Mouse (Mus musculus) hindbrain, embryonic 15.5 days (tissue): Measurements from ENCODE around the gene Tbl2. TPM values are rescaled to one million over a fixed set of nuclear protein-coding genes. Genes with fewer than 3 reads are reported as not detected.

ENCODE experiments used
- ATAC-seq: fragments of 200-750 bp; cut with Nextera tagmentation; 2 replicates; pipeline ENCODE4 v1.8.0; 2017; ENCODE audit warnings: low read depth, moderate number of reproducible peaks, moderate TSS enrichment; ENCODE audit not compliant: low FRiP score
- H3K27ac ChIP-seq: fragments of 300-500 bp; sonication (generic); replicated peaks from 2 replicates; pipeline ENCODE4 v1.5.1; 2015; ENCODE audit warnings: mild to moderate bottlenecking, inconsistent platforms
- H3K27me3 ChIP-seq: fragments of 300-500 bp; sonication (generic); 2 replicates; pipeline ENCODE4 v1.6.1; 2015; ENCODE audit warnings: control low read depth, inconsistent platforms
- H3K36me3 ChIP-seq: fragments of 300-500 bp; sonication (generic); 2 replicates; pipeline ENCODE4 v1.6.1; 2015; ENCODE audit warnings: control low read depth, inconsistent platforms
- H3K4me1 ChIP-seq: fragments of 300-500 bp; sonication (generic); replicated peaks from 2 replicates; pipeline ENCODE4 v1.6.1; 2015; ENCODE audit warnings: control low read depth, inconsistent platforms
- H3K4me2 ChIP-seq: fragments of 300-500 bp; sonication (generic); 2 replicates; pipeline ENCODE4 v1.6.1; 2015; ENCODE audit warnings: moderate library complexity, mild to moderate bottlenecking, inconsistent platforms
- H3K4me3 ChIP-seq: fragments of 300-500 bp; sonication (generic); 2 replicates; pipeline ENCODE4 v1.5.1; 2015; ENCODE audit warnings: mild to moderate bottlenecking, inconsistent platforms
- H3K9ac ChIP-seq: fragments of 300-500 bp; sonication (generic); 2 replicates; pipeline ENCODE4 v1.6.1; 2015; ENCODE audit warnings: inconsistent platforms
- H3K9me3 ChIP-seq: fragments of 300-500 bp; sonication (generic); 2 replicates; pipeline ENCODE4 v1.6.1; 2016; ENCODE audit warnings: control low read depth, inconsistent platforms
- WGBS: fragments of 180-500 bp; shearing (Covaris S2); methylation state at CpG from one replicate; pipeline ENCODE4 v1.1.7; 2015; 5-methylcytosine and 5-hydroxymethylcytosine counted together
- polyA plus RNA-seq: library from polyadenylated mRNA; unstranded; fragments of >200 nt; fragmentation: Nextera tagmentation; extraction: Ambion mirVana; gene quantifications from 2 replicates; pipeline ENCODE4 v1.2.1, GENCODE M21; 2015

The Tbl2 gene
- 13.9 and 16.0 TPM in 2 replicates for polyA plus RNA-seq

GRCm38 (mm10) chr5:135149053-135149819 lies at the start of gene Tbl2:
Gene Tbl2, plus strand, starts transcription at chr5:135149657.
- peak within 1 kb of the TSS; percentile 69 for H3K4me2 ChIP-seq
- WGBS, result under 1% methylated on average over 63 of the region's 63 CpGs
- peak within 1 kb of the TSS; percentile 79 for H3K4me3 ChIP-seq
- no peaks in the 10 kb centered on the region for H3K27me3 ChIP-seq
- peaks cover 16% of the 10 kb centered on the region; the same call in 1 of the 2 replicates for H3K4me1 ChIP-seq
- ATAC-seq, result peak; percentile 98
- H3K36me3 ChIP-seq, result peaks cover 5% of the 10 kb centered on the region; the same call in 1 of the 2 replicates
- no peaks in the 10 kb centered on the region for H3K9me3 ChIP-seq
- peak within 1 kb of the TSS; percentile 65 for H3K9ac ChIP-seq
- peak within 1 kb of the TSS; percentile 83 for H3K27ac ChIP-seq

DNA sequence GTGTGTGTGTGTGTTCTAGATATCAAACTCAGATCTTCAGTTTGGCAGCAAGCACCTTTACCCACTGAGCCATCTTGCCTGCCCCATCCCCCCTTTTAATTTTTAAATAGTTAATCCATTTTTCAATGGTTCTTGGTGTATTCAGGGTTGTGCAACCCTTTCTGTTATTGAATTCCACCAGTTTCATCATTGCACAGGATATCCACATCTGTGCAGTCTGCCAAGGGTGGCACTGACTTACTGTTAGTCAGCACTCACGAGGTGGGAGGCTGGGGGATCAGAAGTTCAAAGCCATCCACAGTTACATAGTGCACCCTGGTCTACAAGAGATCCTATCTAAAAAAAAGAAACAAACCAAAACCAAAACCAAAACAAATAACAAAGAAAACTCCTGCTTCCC lies 48.5 kb upstream of the Tbl2 start:
- no peaks in the 10 kb centered on the region for H3K9me3 ChIP-seq

GRCm38 (mm10) chr5:135103999-135104660 lies 45.3 kb upstream of the Tbl2 start:
- no peaks in the 10 kb centered on the region for H3K36me3 ChIP-seq
- H3K4me2 ChIP-seq, result no peak overlapping the region
- peaks cover 9% of the 10 kb centered on the region for H3K4me1 ChIP-seq
- no peaks in the 10 kb centered on the region for H3K9me3 ChIP-seq
- H3K27ac ChIP-seq, result no peak overlapping the region
- WGBS, result 68% methylated on average over 11 of the region's 11 CpGs
- peaks cover 48% of the 10 kb centered on the region for H3K27me3 ChIP-seq
- ATAC-seq, result no peak
- H3K4me3 ChIP-seq, result no peak overlapping the region
- no peak overlapping the region for H3K9ac ChIP-seq

More for the DNA sequence above, 48.5 kb upstream of the Tbl2 start:
- 60% methylated on average over 1 of the region's 1 CpGs for WGBS
- Histone ChIP-seq H3K36me3 (no peaks in the 10 kb centered on the region), H3K27me3 (peaks cover 17% of the 10 kb centered on the region), H3K9ac (no peak overlapping the region), H3K27ac (no peak overlapping the region), H3K4me1 (no peaks in the 10 kb centered on the region), H3K4me3 (no peak overlapping the region), H3K4me2 (no peak overlapping the region)
- ATAC-seq, result no peak

DNA sequence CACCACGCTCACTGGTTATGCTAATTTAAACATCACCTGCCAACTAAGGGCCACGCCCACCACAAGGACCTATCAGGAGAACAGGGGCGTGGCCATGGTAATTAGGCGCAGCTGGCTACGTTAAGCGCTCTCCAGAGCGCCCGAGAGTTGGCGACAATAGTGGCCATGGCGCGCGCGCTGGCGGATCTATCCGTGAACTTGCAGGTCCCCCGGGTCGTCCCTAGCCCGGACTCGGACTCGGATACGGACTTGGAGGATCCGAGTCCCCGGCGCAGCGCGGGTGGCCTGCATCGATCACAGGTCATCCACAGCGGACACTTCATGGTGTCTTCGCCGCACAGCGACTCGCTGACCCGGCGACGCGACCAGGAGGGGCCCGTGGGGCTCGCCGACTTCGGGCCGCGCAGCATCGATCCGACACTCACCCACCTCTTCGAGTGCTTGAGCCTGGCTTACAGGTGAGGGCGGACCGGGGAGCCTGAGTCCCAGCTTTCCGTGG lies 42.6 kb upstream of the Tbl2 start:
- Histone ChIP-seq H3K4me1 (peaks cover 9% of the 10 kb centered on the region), H3K9ac (peak overlapping the region; percentile 21; the same call in 1 of the 2 replicates), H3K27ac (no peak overlapping the region), H3K4me2 (peak overlapping the region; percentile 86), H3K27me3 (peaks cover 55% of the 10 kb centered on the region), H3K9me3 (no peaks in the 10 kb centered on the region), H3K4me3 (peak overlapping the region; percentile 49), H3K36me3 (no peaks in the 10 kb centered on the region)
- peak; percentile 87 for ATAC-seq
- under 1% methylated on average over 47 of the region's 48 CpGs for WGBS

DNA sequence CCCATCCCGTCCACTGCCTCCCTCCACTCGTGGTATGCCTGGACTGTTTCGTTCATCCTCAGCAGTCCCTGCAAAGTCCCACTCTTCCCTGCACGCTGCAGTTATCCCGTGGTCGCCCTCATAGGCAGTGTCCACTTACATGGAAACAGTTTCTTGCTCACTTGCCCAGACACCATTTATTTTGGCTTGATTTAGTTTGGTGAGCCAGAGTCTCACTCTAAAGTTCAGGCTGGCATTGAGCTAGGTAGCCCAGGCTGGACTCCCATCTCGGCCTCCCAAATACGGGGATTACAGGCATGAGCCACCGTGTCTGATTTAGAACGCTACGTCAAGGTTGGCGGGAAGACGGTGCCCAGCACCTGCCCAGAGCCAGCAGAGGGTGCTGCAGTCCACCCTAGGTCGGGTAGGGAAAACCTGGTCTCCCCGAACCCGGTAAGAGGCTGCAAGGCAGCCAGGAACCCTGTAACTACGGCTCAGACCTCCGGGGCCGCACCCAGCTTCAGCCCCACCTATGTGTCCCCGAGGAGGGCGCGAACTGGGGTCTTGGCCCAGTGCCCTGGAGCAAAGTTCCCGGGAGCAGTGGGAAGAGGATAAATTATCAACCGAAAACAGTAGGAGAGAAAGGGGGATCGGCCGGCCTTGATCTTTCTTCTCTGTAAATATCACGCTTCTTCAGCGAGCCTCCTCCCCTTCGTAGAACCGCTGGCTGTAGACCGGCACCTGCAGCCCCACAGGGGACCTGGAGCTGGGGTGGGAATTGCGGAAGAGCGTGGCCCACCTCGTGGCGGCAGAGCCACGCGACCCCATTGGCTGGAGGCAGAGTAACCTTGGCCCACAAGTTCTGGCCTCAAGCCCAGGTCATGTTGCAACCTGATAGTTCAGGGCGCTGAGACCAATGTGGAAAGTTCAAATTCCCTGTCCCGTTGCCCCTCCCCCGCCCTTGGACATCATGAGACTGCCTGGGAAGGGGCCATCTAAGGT lies 41.6 kb upstream of the Tbl2 start:
- no peaks in the 10 kb centered on the region for H3K9me3 ChIP-seq
- peaks cover 9% of the 10 kb centered on the region for H3K4me1 ChIP-seq
- peak overlapping the region; percentile 86 for H3K4me2 ChIP-seq
- H3K4me3 ChIP-seq, result no peak overlapping the region
- peaks cover 55% of the 10 kb centered on the region for H3K27me3 ChIP-seq
- no peak for ATAC-seq
- H3K9ac ChIP-seq, result no peak overlapping the region
- H3K27ac ChIP-seq, result no peak overlapping the region
- no peaks in the 10 kb centered on the region for H3K36me3 ChIP-seq
- 9% methylated on average over 40 of the region's 40 CpGs for WGBS

- Histone ChIP-seq H3K4me3 (no peak overlapping the region), H3K27ac (no peak overlapping the region), H3K27me3 (peaks cover 55% of the 10 kb centered on the region), H3K9me3 (no peaks in the 10 kb centered on the region), H3K4me2 (no peak overlapping the region), H3K4me1 (peaks cover 9% of the 10 kb centered on the region), H3K9ac (no peak overlapping the region), H3K36me3 (no peaks in the 10 kb centered on the region)
- no peak for ATAC-seq
- 55% methylated on average over 6 of the region's 6 CpGs for WGBS
Measured at GRCm38 (mm10) chr5:135109017-135109416, 40.4 kb upstream of the Tbl2 start.

- WGBS, result 93% methylated on average over 3 of the region's 3 CpGs
- H3K27me3 ChIP-seq, result peaks cover 52% of the 10 kb centered on the region
Measured at GRCm38 (mm10) chr5:135109426-135109825, 40.0 kb upstream of the Tbl2 start.

GRCm38 (mm10) chr5:135109976-135110375 lies 39.5 kb upstream of the Tbl2 start:
- Histone ChIP-seq H3K4me1 (peaks cover 9% of the 10 kb centered on the region), H3K36me3 (no peaks in the 10 kb centered on the region), H3K4me2 (no peak overlapping the region), H3K4me3 (no peak overlapping the region), H3K27ac (no peak overlapping the region), H3K9ac (no peak overlapping the region), H3K9me3 (no peaks in the 10 kb centered on the region), H3K27me3 (peaks cover 47% of the 10 kb centered on the region)
- WGBS, result 63% methylated on average over 6 of the region's 6 CpGs
- no peak for ATAC-seq

More at GRCm38 (mm10) chr5:135109426-135109825, 40.0 kb upstream of the Tbl2 start:
- Histone ChIP-seq H3K27ac (no peak overlapping the region), H3K4me3 (no peak overlapping the region), H3K4me1 (peaks cover 9% of the 10 kb centered on the region), H3K4me2 (no peak overlapping the region), H3K9me3 (no peaks in the 10 kb centered on the region), H3K9ac (no peak overlapping the region), H3K36me3 (no peaks in the 10 kb centered on the region)
- ATAC-seq, result no peak

GRCm38 (mm10) chr5:135113782-135114181 lies 35.7 kb upstream of the Tbl2 start:
- no peak for ATAC-seq

GRCm38 (mm10) chr5:135115241-135115640 lies 34.2 kb upstream of the Tbl2 start:
- ATAC-seq, result no peak
- 92% methylated on average over 8 of the region's 8 CpGs for WGBS

More at GRCm38 (mm10) chr5:135113782-135114181, 35.7 kb upstream of the Tbl2 start:
- Histone ChIP-seq H3K9ac (no peak overlapping the region), H3K36me3 (no peaks in the 10 kb centered on the region), H3K4me3 (no peak overlapping the region), H3K4me1 (no peaks in the 10 kb centered on the region), H3K27me3 (peaks cover 11% of the 10 kb centered on the region), H3K27ac (no peak overlapping the region), H3K4me2 (no peak overlapping the region), H3K9me3 (no peaks in the 10 kb centered on the region)
- WGBS, result 88% methylated on average over 12 of the region's 12 CpGs

DNA sequence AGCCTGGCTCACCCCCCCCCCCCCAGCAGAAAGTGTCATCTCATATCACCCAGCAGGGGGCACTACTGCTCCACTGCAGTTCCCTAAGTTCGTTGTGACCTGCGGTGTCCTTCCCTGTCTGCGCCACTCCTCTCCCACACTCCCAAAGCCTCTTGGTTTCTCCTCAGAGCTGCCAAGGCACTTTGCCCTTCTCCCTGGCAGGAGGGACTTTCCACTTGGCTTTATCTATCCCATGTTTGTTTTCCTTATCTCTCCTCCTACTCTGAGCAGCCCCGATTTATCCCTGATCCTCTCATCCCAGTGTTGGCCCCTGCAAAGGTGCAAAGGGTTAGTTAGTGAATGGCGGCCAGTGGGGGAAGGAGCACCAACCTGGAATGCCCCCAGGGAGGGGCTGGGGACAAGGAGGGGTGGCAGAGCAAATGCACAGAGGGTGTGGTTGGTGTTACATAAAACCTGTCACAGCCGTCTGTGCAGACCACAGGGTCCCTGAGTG lies 30.8 kb upstream of the Tbl2 start:
- Histone ChIP-seq H3K4me3 (no peak overlapping the region), H3K9ac (no peak overlapping the region), H3K4me1 (no peaks in the 10 kb centered on the region), H3K36me3 (no peaks in the 10 kb centered on the region), H3K27me3 (no peaks in the 10 kb centered on the region), H3K4me2 (no peak overlapping the region), H3K9me3 (no peaks in the 10 kb centered on the region), H3K27ac (no peak overlapping the region)
- ATAC-seq, result no peak
- WGBS, result 33% methylated on average over 5 of the region's 6 CpGs

More at GRCm38 (mm10) chr5:135115241-135115640, 34.2 kb upstream of the Tbl2 start:
- Histone ChIP-seq H3K27ac (no peak overlapping the region), H3K9ac (no peak overlapping the region), H3K27me3 (0 out of 2 replicates have a peak, but pooled peaks cover 2% of the 10 kb centered on the region), H3K4me3 (no peak overlapping the region), H3K36me3 (no peaks in the 10 kb centered on the region), H3K9me3 (no peaks in the 10 kb centered on the region), H3K4me1 (no peaks in the 10 kb centered on the region), H3K4me2 (no peak overlapping the region)
